ENCODE assay signal across 12 mouse cellular contexts in genomic region chr1:33370796-33371195, GRCm38 (mm10).
"Had no signal": no experiment of that assay in that cellular context is flagged by ENCODE, and none has a peak within 500 bp of the region (broad histone marks: within the 10 kb centered on the region; RNA-seq: fewer than 3 reads in every experiment).

No protein-coding gene starts in this region.

- H3K4me2 ChIP-seq: limb, embryonic 12.5 days; liver, embryonic 13.5 days; midbrain, embryonic 13.5 days; stomach, embryonic 15.5 days had no signal

- H3K4me1 ChIP-seq: limb, embryonic 12.5 days; liver, embryonic 13.5 days; midbrain, embryonic 13.5 days; stomach, embryonic 15.5 days had no signal

- H3K27me3 ChIP-seq: limb, embryonic 12.5 days; liver, embryonic 13.5 days; midbrain, embryonic 13.5 days; stomach, embryonic 15.5 days had no signal

- ATAC-seq: liver, postnatal 0 days; lung, postnatal 0 days; midbrain, embryonic 13.5 days had no signal

- DNase-seq: kidney, adult 8-10 months; kidney, postnatal 36 days; liver; liver, embryonic 13.5 days; liver, postnatal 0 days; right cerebral cortex, postnatal 14 days; thymus, postnatal 36 days had no signal

- H3K27ac ChIP-seq: layer of hippocampus, adult 2 months; limb, embryonic 12.5 days; liver, embryonic 13.5 days; midbrain, embryonic 13.5 days; stomach, embryonic 15.5 days had no signal

- H3K9ac ChIP-seq: limb, embryonic 12.5 days; liver, embryonic 13.5 days; liver, postnatal 0 days; midbrain, embryonic 13.5 days; stomach, embryonic 15.5 days had no signal

- H3K9me3 ChIP-seq: limb, embryonic 12.5 days; liver, embryonic 13.5 days; midbrain, embryonic 13.5 days; stomach, embryonic 15.5 days had no signal

- H3K36me3 ChIP-seq: limb, embryonic 12.5 days; liver, embryonic 13.5 days; midbrain, embryonic 13.5 days; stomach, embryonic 15.5 days had no signal

- H3K4me3 ChIP-seq: layer of hippocampus, adult 2 months; limb, embryonic 12.5 days; liver, embryonic 13.5 days; midbrain, embryonic 13.5 days; stomach, embryonic 15.5 days had no signal
